Mouse (Mus musculus) brain, embryonic 14.5 days (tissue): ENCODE measurements at regions not wholly inside any gene's neighbourhood (a gene's known extent, or its start where the extent isn't known, plus 50 kb on each side); places are given as distances from the start of the nearest gene placed in this dataset.

Experiments used
- DNase-seq: peaks from one replicate; pipeline ENCODE4 v3.0.0-alpha.2; 2011; ENCODE audit warnings: low read depth
- CTCF ChIP-seq: fragments of 200-500 bp; IDR thresholded peaks from 2 replicates; pipeline ENCODE4 v1.5.1; 2012; ENCODE audit warnings: inconsistent platforms, mild to moderate bottlenecking, moderate library complexity, borderline replicate concordance; ENCODE audit not compliant: insufficient read depth, insufficient read length; ENCODE audit errors: extremely low read depth
- POLR2A ChIP-seq: fragments of 200-500 bp; IDR thresholded peaks from 2 replicates; pipeline ENCODE4 v1.6.1; 2012; ENCODE audit warnings: mild to moderate bottlenecking, inconsistent platforms, borderline replicate concordance; ENCODE audit not compliant: poor library complexity, insufficient read depth, insufficient read length, severe bottlenecking; ENCODE audit errors: extremely low read depth

GRCm38 (mm10) chrX:70820518-70820917 lies 229.5 kb upstream of the Mamld1 start:
- DNase-seq = peak; percentile 1

GRCm38 (mm10) chrX:70817771-70818170 lies 232.3 kb upstream of the Mamld1 start:
- no peak for DNase-seq
- TF ChIP-seq POLR2A = no peak
- TF ChIP-seq CTCF = no peak

More at GRCm38 (mm10) chrX:70820518-70820917, 229.5 kb upstream of the Mamld1 start:
- TF ChIP-seq CTCF (no peak), POLR2A (no peak)

- no peak for TF ChIP-seq POLR2A
- TF ChIP-seq CTCF = no peak
- no peak for DNase-seq
These were observed 233.4 kb upstream of the Mamld1 start for GRCm38 (mm10) chrX:70816662-70817061.

- no peak for TF ChIP-seq CTCF
- TF ChIP-seq POLR2A = no peak
- DNase-seq = peak; percentile 32
These were observed 258.3 kb upstream of the Mamld1 start for GRCm38 (mm10) chrX:70791796-70792195.

GRCm38 (mm10) chrX:70762862-70763261 lies 285.9 kb upstream of the Tmem185a start:
- TF ChIP-seq POLR2A (no peak), CTCF (no peak)
- DNase-seq = no peak

- no peak for DNase-seq
- TF ChIP-seq CTCF = no peak
- TF ChIP-seq POLR2A = no peak
These were observed 236.1 kb upstream of the Tmem185a start for GRCm38 (mm10) chrX:70713004-70713604.

GRCm38 (mm10) chrX:70682194-70682593 lies 205.2 kb upstream of the Tmem185a start:
- peak; percentile 56 for DNase-seq
- no peak for TF ChIP-seq CTCF
- TF ChIP-seq POLR2A = no peak

GRCm38 (mm10) chrX:70667092-70667491 lies 190.1 kb upstream of the Tmem185a start:
- TF ChIP-seq CTCF = no peak
- TF ChIP-seq POLR2A = no peak

More at GRCm38 (mm10) chrX:70667092-70667491, 190.1 kb upstream of the Tmem185a start:
- DNase-seq = no peak
